Mouse (Mus musculus) embryonic fibroblast, embryonic 13.5 days (primary cell): ENCODE data around the gene Tmem108.

ENCODE experiments used
- CTCF ChIP-seq: IDR thresholded peaks from 2 replicates; pipeline ENCODE4 v1.5.1; 2011; ENCODE audit warnings: mild to moderate bottlenecking, control low read depth, low read length, moderate library complexity, borderline replicate concordance; ENCODE audit not compliant: insufficient read depth
- POLR2A ChIP-seq: IDR thresholded peaks from 2 replicates; pipeline ENCODE4 v1.6.1; 2011; ENCODE audit warnings: low read depth, mild to moderate bottlenecking, control low read depth, low read length, moderate library complexity

- no peak for TF ChIP-seq CTCF
- TF ChIP-seq POLR2A = no peak
Measured at GRCm38 (mm10) chr9:103550661-103551248, 210.9 kb downstream of the Tmem108 start.
